Comparison of ENCODE assay signal across 8 mouse cellular contexts in the genomic region with DNA sequence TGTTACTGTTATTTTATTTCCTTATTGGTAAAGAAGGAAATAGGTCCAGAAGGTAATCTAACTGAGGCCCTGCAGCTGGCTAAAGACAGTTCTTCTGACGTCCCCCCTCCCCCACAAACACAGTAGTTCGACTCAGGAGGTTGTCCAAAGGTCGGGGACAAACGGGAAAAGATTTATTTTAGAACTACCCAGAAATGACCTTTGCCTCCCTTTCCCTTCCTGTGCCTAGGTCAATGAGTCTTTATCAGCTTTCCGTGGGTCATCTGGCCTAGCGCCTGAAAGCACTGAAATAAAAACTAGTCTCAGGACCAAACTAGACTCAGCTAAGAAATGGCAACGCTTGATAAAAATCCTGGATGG. TPM values are rescaled to one million over a fixed set of nuclear protein-coding genes. Genes with fewer than 3 reads are reported as not detected.
DNase-seq lines count a peak whose midpoint lies in the region; ATAC-seq lines count a peak whose summit lies in the region.
"Had no signal": no experiment of that assay in that cellular context is flagged by ENCODE, and none has a peak within 500 bp of the region (broad histone marks: within the 10 kb centered on the region; RNA-seq: fewer than 3 reads in every experiment).

No protein-coding gene starts in this region.

- H3K4me2 ChIP-seq in hindbrain, embryonic 16.5 days (ENCODE audit: low read length), result no peak overlapping the region
- peak overlapping the region; percentile 1; the same call in 1 of the 2 replicates for H3K4me2 ChIP-seq in limb, embryonic 12.5 days
- H3K4me2 ChIP-seq in midbrain, embryonic 11.5 days, result no peak overlapping the region

- no peaks in the 10 kb centered on the region for H3K27me3 ChIP-seq in hindbrain, embryonic 16.5 days (replicated peaks; ENCODE audit: control insufficient read depth, insufficient read depth, low read length)
- no peaks in the 10 kb centered on the region for H3K27me3 ChIP-seq in limb, embryonic 12.5 days
- H3K27me3 ChIP-seq in midbrain, embryonic 11.5 days (ENCODE audit: control insufficient read depth, insufficient read depth, low read length), result no peaks in the 10 kb centered on the region
- H3K27me3 ChIP-seq: Patski had no signal

- 58% methylated on average over 7 of the region's 7 CpGs for WGBS in hindbrain, embryonic 16.5 days
- 20% methylated on average over 7 of the region's 7 CpGs for WGBS in limb, embryonic 12.5 days
- WGBS in midbrain, embryonic 11.5 days, result 60% methylated on average over 7 of the region's 7 CpGs

- H3K36me3 ChIP-seq in hindbrain, embryonic 16.5 days (ENCODE audit: control insufficient read depth, insufficient read depth, low read length), result peaks cover 6% of the 10 kb centered on the region; the same call in 1 of the 2 replicates
- H3K36me3 ChIP-seq in limb, embryonic 12.5 days, result peaks cover 20% of the 10 kb centered on the region
- H3K36me3 ChIP-seq in midbrain, embryonic 11.5 days (ENCODE audit: control insufficient read depth, insufficient read depth, low read length), result no peaks in the 10 kb centered on the region

- no peak overlapping the region for H3K4me3 ChIP-seq in hindbrain, embryonic 16.5 days (ENCODE audit: low read length)
- no peak overlapping the region for H3K4me3 ChIP-seq in limb, embryonic 12.5 days (replicated peaks)
- no peak overlapping the region for H3K4me3 ChIP-seq in midbrain, embryonic 11.5 days (ENCODE audit: low read depth, low read length)

- H3K27ac ChIP-seq in hindbrain, embryonic 16.5 days (ENCODE audit: low read depth, low read length), result 0 out of 2 replicates have a peak overlapping the region, but pooled peaks have one; percentile 20
- H3K27ac ChIP-seq in limb, embryonic 12.5 days, result peak overlapping the region; percentile 98
- H3K27ac ChIP-seq in midbrain, embryonic 11.5 days (ENCODE audit: low read depth, low read length), result no peak overlapping the region

- no peaks in the 10 kb centered on the region for H3K9me3 ChIP-seq in hindbrain, embryonic 16.5 days (ENCODE audit: control insufficient read depth, low read length)
- no peaks in the 10 kb centered on the region for H3K9me3 ChIP-seq in limb, embryonic 12.5 days
- no peaks in the 10 kb centered on the region for H3K9me3 ChIP-seq in midbrain, embryonic 11.5 days (ENCODE audit: control insufficient read depth, low read length)

- peak; percentile 68 for DNase-seq in adipocyte (ENCODE audit: low spot score)
- peak; percentile 56 for DNase-seq in embryo, embryonic 10 days (ENCODE audit: low spot score)
- DNase-seq in urinary bladder, postnatal 36 days (ENCODE audit: low spot score in 2 of 2), result no peak
- no peak for DNase-seq in midbrain, embryonic 11.5 days (ENCODE audit: low spot score, missing footprints)
- DNase-seq in urinary bladder, postnatal 10 days (ENCODE audit: low spot score), result no peak

- ATAC-seq in hindbrain, embryonic 16.5 days, result no peak
- ATAC-seq in limb, embryonic 12.5 days (ENCODE audit: insufficient number of reproducible peaks, insufficient read depth, low FRiP score, low TSS enrichment, low read depth), result no peak
- no peak for ATAC-seq in midbrain, embryonic 11.5 days (ENCODE audit: low FRiP score)

- H3K9ac ChIP-seq in hindbrain, embryonic 16.5 days (ENCODE audit: low read depth, low read length), result no peak overlapping the region
- H3K9ac ChIP-seq in limb, embryonic 12.5 days (replicated peaks), result no peak overlapping the region
- H3K9ac ChIP-seq in midbrain, embryonic 11.5 days (ENCODE audit: low read length), result no peak overlapping the region

- H3K4me1 ChIP-seq in hindbrain, embryonic 16.5 days (ENCODE audit: control insufficient read depth, insufficient read depth, low read depth, low read length), result peaks cover 26% of the 10 kb centered on the region
- peaks cover 75% of the 10 kb centered on the region for H3K4me1 ChIP-seq in limb, embryonic 12.5 days (replicated peaks)
- peaks cover 23% of the 10 kb centered on the region for H3K4me1 ChIP-seq in midbrain, embryonic 11.5 days (ENCODE audit: control insufficient read depth, insufficient read depth, low read length)

RNA-seq across cellular contexts. Expression of a gene that starts 1.7 kb away (rescaled TPM):
- 232 and 244 TPM in 2 replicates for polyA plus RNA-seq in hindbrain, embryonic 16.5 days (2015; fragmentation: Nextera tagmentation; extraction: Ambion mirVana)
- polyA plus RNA-seq in limb, embryonic 12.5 days (2016; fragmentation: Nextera tagmentation; extraction: Ambion mirVana), result 351 and 355 TPM in 2 replicates
- 340 and 376 TPM in 2 replicates for polyA plus RNA-seq in midbrain, embryonic 11.5 days (2014; fragmentation: Nextera tagmentation; extraction: Ambion mirVana)

RNA-seq across cellular contexts. Expression of a gene that starts 3.9 kb away (rescaled TPM):
- 16.3 and 24.6 TPM in 2 replicates for polyA plus RNA-seq in hindbrain, embryonic 16.5 days (2015; fragmentation: Nextera tagmentation; extraction: Ambion mirVana)
- polyA plus RNA-seq in limb, embryonic 12.5 days (2016; fragmentation: Nextera tagmentation; extraction: Ambion mirVana), result 221 and 225 TPM in 2 replicates
- polyA plus RNA-seq in midbrain, embryonic 11.5 days (2014; fragmentation: Nextera tagmentation; extraction: Ambion mirVana), result 28.1 and 30.3 TPM in 2 replicates

RNA-seq across cellular contexts. Expression of a gene that starts 12.0 kb away (rescaled TPM):
- 12.2 and 13.7 TPM in 2 replicates for polyA plus RNA-seq in hindbrain, embryonic 16.5 days (2015; fragmentation: Nextera tagmentation; extraction: Ambion mirVana)
- 11.7 and 14.6 TPM in 2 replicates for polyA plus RNA-seq in limb, embryonic 12.5 days (2016; fragmentation: Nextera tagmentation; extraction: Ambion mirVana)
- polyA plus RNA-seq in midbrain, embryonic 11.5 days (2014; fragmentation: Nextera tagmentation; extraction: Ambion mirVana), result 4.6 and 6.9 TPM in 2 replicates

RNA-seq across cellular contexts. Expression of a gene that starts 20.8 kb away (rescaled TPM):
- polyA plus RNA-seq in hindbrain, embryonic 16.5 days (2015; fragmentation: Nextera tagmentation; extraction: Ambion mirVana), result 19.1 and 23.1 TPM in 2 replicates
- 35.8 and 42.0 TPM in 2 replicates for polyA plus RNA-seq in limb, embryonic 12.5 days (2016; fragmentation: Nextera tagmentation; extraction: Ambion mirVana)
- 22.0 and 22.3 TPM in 2 replicates for polyA plus RNA-seq in midbrain, embryonic 11.5 days (2014; fragmentation: Nextera tagmentation; extraction: Ambion mirVana)

RNA-seq across cellular contexts. Expression of a gene that starts 36.1 kb away (rescaled TPM):
- 77.3 and 89.1 TPM in 2 replicates for polyA plus RNA-seq in hindbrain, embryonic 16.5 days (2015; fragmentation: Nextera tagmentation; extraction: Ambion mirVana)
- 4.1 and 4.4 TPM in 2 replicates for polyA plus RNA-seq in limb, embryonic 12.5 days (2016; fragmentation: Nextera tagmentation; extraction: Ambion mirVana)
- polyA plus RNA-seq in midbrain, embryonic 11.5 days (2014; fragmentation: Nextera tagmentation; extraction: Ambion mirVana), result 6.7 and 8.5 TPM in 2 replicates

Comparison
In these comparisons a context has a peak if more than half of its experiments do, and no peak if none do; other contexts are left out.
1. DNase-seq: peak in adipocyte (single experiment) and embryo, embryonic 10 days (single experiment); none in urinary bladder, postnatal 36 days (0 of 2), midbrain, embryonic 11.5 days (single experiment) and urinary bladder, postnatal 10 days (single experiment).